Mouse (Mus musculus) lung, adult 2 months (tissue): ENCODE results near the gene Spag9.

Source experiments
- CTCF ChIP-seq: fragments of 200-500 bp; IDR thresholded peaks from 2 replicates; pipeline ENCODE4 v1.5.1; 2011; ENCODE audit warnings: mild to moderate bottlenecking, low read length, control low read depth; ENCODE audit not compliant: insufficient read depth
- POLR2A ChIP-seq: fragments of 200-500 bp; IDR thresholded peaks from 2 replicates; pipeline ENCODE4 v1.6.1; 2011; ENCODE audit warnings: low read depth, mild to moderate bottlenecking, control low read depth, low read length, borderline replicate concordance; ENCODE audit errors: extremely low read depth

- TF ChIP-seq CTCF (no peak), POLR2A (no peak)
Measured at GRCm38 (mm10) chr11:94135581-94136001, 139.7 kb downstream of the Spag9 start.
